Mouse (Mus musculus) brown adipose tissue, adult 24 weeks (tissue): ENCODE measurements around the gene Gsta1. TPM values are rescaled to one million over a fixed set of nuclear protein-coding genes. Genes with fewer than 3 reads are reported as not detected.
"Not testable (repeated sequence)": the region's sequence is repeated elsewhere in the genome, so short reads cannot be mapped to it uniquely, and the experiment has no call there.

Experiments used
- H3K27ac ChIP-seq: fragments of 200-500 bp; replicated peaks from 2 replicates; pipeline ENCODE4 v1.5.1; 2012; ENCODE audit warnings: low read depth, mild to moderate bottlenecking, low read length
- H3K4me1 ChIP-seq: fragments of 200-500 bp; 2 replicates; pipeline ENCODE4 v1.6.1; 2012; ENCODE audit warnings: low read length, mixed read lengths; ENCODE audit not compliant: control insufficient read depth, insufficient read depth, insufficient read length
- H3K4me3 ChIP-seq: fragments of 200-500 bp; 2 replicates; pipeline ENCODE4 v1.5.1; 2012; ENCODE audit warnings: low read depth, mild to moderate bottlenecking, low read length, moderate library complexity; ENCODE audit not compliant: insufficient read depth
- polyA plus RNA-seq: library from polyadenylated mRNA; stranded (reverse); fragments of >200 nt; gene quantifications from 2 replicates; pipeline ENCODE4 v1.2.4, GENCODE M21; 2012; ENCODE audit not compliant: missing spikeins, insufficient read depth, insufficient read length

Gsta1 gene
- not detected in 2 replicates for polyA plus RNA-seq

DNA sequence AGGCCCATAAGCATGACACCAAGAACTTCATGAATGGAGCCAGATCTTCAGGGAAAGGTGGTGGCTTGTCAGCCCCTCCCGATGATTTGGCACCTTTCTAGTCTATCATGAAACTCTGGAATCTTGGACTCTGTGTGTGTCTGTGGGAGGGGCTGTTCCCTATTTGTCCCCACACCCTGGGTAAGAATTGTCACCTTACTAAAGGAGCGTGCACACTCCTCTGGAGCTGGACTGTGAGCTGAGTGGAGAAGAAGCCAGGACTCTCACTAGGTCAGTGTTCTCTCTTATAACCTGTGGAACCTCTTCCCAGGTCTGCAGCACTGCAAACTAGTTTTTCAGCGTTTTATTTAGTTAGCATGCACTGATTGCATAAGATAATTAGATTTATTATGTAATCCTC, at the start of gene Gsta1:
Gene Gsta1, plus strand, starts transcription at position 196 of the 400 bp plus-strand sequence.
- H3K4me3 ChIP-seq, H3K4me1 ChIP-seq, H3K27ac ChIP-seq: not testable (repeated sequence)

DNA sequence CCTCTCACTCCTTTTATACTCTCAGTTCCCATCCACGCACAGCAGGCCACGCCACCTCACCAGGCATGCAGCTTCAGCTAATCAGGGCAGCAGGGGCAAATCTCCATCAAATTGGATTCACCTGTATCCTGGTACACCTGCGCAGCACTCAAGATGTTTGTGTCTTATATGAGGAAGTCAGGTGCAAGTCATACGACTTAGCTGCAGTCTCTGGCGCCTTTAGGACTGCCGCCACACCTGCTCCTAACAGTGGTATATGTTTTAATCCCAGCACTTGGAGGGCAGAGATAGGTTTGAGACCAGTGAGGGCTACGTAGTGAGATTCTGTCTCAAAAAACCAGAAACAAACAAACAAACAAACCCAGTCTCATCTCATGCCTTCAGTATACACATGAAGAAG, 48.0 kb upstream of the Gsta1 start, which contains the start of gene Gsta4:
Gene Gsta4, plus strand, starts transcription at position 301 of the 400 bp plus-strand sequence.
- H3K4me1 ChIP-seq, H3K27ac ChIP-seq, H3K4me3 ChIP-seq: not testable (repeated sequence)

DNA sequence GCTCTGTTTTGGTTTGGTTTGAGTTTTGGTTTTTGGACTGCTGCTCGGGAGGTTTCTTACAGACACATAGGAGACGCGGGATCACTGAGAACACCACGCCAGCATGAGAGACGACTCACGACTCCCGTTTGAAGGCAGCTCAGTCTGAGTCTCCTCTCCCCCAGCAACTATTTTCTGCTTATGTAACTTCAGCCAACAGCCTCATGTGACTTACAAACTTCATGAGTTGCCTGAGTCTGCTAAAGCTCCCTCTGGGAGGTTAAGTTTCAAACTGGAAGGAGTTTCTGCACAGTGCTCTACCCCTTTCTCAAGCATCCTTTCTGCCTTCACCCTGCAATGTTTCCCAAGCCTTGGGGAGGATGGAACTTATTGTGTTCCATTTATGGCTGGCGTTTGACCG, 44.8 kb upstream of the Gsta1 start:
- Histone ChIP-seq H3K4me3 (no peak overlapping the region; the same call in 1 of the 2 replicates), H3K4me1 (no peaks in the 10 kb centered on the region), H3K27ac (peak overlapping the region; percentile 59; the same call in 1 of the 2 replicates)

DNA sequence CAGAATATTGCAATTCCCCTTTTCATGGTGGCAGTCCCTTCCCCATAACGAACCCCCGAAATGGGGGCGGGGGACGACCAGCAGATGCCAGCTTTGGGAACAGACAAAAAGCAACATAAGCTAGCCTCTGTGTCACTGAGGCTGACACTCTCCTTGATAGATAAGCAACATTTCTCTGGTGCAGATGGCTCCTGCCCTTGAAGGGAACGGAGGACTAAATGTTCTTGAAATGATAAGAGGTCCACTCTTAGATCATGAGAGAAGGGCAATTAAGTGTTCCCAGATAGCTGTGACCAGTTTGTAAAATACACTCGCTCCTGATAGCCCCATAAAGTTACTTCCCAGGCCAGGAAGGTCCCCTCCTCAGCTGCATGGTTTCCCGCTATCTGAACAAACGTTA, 41.5 kb upstream of the Gsta1 start:
- H3K4me1 ChIP-seq = no peaks in the 10 kb centered on the region; the same call in 1 of the 2 replicates
- no peak overlapping the region for H3K4me3 ChIP-seq
- H3K27ac ChIP-seq = no peak overlapping the region

DNA sequence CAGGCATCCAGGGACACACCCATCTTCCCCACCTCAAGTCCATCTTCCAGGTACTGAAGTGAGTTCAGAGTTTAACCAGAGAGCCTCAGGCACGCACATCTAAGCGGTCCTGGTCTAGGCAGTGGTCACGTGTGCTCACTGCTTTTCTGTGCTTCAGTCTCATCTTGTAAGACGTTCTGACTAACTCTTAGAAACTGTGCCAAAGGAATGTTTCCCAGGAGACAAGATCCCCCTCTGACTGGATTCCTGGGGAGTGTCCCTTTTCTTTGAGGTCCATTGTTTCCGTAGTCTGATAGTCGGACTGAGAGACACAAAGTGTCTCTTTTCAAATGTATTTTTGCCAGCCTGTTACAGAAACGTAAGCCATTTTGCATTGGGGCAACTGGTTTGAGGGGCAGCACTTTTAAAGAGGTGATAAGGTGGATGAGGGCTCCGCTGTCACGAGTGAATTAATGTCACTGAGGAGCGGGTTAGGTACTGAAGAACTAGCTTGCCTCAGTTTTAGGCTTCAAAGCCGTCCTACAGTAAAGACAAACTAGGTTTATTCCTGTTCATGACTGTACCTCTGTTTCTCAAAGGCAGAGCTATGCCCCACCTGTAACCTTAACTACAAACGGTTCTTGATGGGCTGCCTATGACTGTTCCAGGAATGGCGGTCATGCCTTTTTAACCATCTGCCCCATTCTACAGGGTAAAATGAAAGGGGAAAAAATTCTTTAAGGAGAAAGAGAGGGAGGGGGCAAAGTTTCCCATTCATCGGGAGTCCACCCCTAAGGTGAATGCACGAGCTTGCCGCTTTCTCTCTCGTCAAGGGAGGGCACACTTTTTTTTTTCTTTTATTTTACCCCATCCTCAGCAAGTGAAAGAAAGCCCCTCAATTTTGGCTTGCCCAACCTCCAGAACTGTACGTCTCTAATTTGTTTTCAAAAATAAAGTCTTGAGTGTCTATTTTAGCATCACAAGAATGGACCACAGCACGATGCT, 39.5 kb upstream of the Gsta1 start:
- Histone ChIP-seq H3K27ac (no peak overlapping the region), H3K4me3 (peak overlapping the region; percentile 52; the same call in 1 of the 2 replicates), H3K4me1 (no peaks in the 10 kb centered on the region; the same call in 1 of the 2 replicates)

DNA sequence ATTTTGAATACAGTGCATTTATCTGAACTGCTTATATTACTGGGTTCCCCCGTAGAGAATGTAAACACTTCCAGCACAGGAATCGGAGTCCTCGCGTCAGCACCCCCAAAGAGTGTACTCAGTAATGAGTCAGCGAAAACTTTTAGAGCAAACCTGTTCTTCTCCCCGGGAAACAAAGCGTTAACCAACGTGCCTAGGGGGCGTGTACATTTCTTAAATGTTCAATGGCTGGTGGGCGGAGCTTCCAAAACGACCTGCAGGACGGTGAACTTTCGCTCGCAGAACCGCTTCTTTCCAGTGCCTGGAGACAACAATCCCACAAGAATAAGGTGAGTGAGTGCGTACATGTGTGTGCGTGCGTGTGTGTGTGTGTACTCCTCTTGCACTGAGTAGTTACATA, 38.7 kb upstream of the Gsta1 start:
- H3K27ac ChIP-seq = no peak overlapping the region

DNA sequence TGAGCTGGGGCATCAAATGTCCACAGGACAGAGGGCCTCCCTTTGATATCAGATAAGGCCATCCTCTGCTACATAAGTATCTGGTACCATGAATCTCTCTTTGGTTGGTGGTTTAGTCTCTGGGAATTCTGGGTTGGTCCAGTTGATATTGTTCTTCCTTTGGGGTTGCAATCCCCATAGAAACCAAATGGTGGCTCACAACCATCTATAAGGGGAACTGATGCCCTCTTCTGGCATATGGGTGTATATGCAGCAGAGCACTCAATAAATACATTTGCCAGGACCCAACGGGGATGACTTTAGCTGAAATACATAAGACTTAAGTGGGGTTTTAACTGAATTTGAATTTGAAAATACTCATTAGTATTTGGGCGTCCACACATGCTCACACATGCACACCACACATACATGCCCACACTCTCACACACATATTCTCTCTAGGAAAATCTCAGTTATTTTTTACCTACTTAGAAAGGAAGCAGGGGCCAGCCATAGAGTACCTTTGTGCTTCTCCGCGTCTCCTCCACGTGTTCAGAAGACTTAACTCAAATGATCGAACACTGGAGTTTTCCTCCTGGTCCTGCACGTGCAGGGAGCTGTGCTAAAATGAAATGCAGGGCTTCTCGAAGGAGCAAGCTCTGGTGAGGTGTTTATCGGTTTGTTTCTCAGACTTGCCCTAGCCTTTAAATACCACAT, 36.4 kb upstream of the Gsta1 start:
- no peak overlapping the region for H3K27ac ChIP-seq
- H3K4me1 ChIP-seq = no peaks in the 10 kb centered on the region; the same call in 1 of the 2 replicates
- H3K4me3 ChIP-seq = no peak overlapping the region

More for the DNA sequence above, 38.7 kb upstream of the Gsta1 start:
- Histone ChIP-seq H3K4me3 (peak overlapping the region; percentile 52), H3K4me1 (no peaks in the 10 kb centered on the region; the same call in 1 of the 2 replicates)

DNA sequence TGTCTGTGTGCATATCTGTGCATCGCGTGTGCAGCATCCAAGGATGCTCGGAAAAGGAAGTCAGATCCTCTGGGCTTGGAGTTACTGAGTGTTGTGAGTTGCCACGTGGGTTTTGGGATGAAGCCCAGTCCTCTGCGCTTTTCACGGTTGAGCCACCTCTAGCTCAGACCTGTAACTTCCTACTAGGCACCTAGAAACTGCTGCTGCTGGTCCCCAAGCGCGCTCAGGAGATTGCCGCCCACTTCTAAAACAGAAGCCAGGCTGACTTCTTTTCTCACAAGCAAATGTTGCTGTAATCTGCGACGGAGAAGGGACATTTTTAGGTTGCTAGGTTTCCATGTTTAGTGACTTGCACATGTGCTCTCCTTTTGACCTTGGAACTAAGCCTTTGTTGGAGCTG, 35.4 kb upstream of the Gsta1 start:
- Histone ChIP-seq H3K27ac (no peak overlapping the region), H3K4me1 (no peaks in the 10 kb centered on the region; the same call in 1 of the 2 replicates), H3K4me3 (no peak overlapping the region)

DNA sequence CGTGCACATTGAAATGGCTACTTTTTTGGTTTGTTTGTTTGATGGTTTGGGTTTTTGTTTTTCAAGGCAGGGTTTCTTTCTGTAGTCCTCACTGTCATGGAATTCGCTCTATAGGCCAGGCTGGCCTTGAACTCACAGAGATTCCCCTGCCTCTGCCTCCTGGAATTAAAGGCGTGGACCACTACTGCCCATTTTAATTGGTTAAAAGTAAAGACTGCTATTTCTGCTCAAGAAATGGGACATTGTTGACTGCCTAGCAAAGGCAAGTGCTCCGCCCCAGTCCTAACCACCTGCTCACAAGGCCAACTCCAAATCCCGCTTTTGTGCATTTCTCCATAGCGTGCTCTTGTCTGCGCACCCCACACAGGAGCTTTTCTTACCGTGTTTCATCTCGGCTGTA, 32.7 kb upstream of the Gsta1 start:
- H3K4me3 ChIP-seq = no peak overlapping the region
- no peak overlapping the region for H3K27ac ChIP-seq
- H3K4me1 ChIP-seq = no peaks in the 10 kb centered on the region

DNA sequence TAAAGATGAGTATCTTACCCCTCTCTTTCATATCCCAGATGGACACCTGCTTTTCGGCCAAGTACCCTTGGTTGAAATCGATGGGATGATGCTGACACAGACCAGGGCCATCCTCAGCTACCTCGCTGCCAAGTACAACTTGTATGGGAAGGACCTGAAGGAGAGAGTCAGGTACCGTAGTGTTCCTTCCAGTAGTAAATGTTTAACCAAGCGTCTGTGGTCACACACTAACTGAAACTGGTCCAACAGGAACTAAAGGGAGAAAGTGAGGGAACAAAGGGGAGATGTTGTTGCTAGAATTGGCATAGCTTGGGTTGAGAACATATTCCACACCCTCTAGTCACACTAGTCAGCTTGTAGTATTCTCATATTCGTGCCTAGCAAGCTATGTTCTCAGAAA, 26.3 kb upstream of the Gsta1 start:
- Histone ChIP-seq H3K4me1 (no peaks in the 10 kb centered on the region), H3K27ac (no peak overlapping the region), H3K4me3 (no peak overlapping the region)

DNA sequence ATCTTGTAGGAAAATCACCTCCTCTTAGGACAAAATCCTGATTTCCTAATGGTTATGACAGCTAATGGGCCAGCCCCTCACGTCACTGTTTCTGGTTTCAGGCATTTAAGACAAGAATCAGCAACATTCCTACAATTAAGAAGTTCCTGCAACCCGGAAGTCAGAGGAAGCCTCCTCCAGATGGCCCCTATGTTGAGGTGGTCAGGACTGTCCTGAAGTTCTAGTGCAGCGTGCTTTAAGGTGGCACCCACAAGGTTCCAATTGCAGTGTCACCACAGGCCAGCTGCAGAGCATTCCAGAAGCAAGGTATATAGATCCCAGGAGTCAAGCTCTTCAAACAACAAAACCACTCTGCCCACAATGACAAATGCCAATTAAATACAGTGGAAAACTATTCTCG, 21.5 kb upstream of the Gsta1 start:
- Histone ChIP-seq H3K4me3 (no peak overlapping the region), H3K27ac (no peak overlapping the region), H3K4me1 (peaks cover 6% of the 10 kb centered on the region; the same call in 1 of the 2 replicates)

DNA sequence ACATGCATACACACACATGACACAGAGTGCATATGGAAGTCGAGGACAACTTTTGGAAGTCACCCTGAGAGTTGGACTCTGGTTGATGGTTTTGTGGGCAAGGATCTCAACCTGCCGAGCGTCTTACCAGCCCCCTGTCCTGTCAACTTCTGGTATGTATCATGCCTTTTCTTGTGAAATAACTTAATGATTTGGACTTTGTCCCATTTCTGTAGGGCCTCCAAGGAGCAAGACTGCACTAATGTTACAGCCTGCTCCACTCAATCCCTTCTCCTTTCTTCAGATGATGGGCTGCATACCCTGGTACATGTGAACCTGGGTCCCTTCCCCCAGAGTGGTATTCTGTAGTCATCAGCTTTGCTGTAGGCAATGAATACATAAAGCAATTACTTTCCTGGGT, 20.4 kb upstream of the Gsta1 start:
- Histone ChIP-seq H3K27ac (no peak overlapping the region), H3K4me3 (no peak overlapping the region), H3K4me1 (peaks cover 6% of the 10 kb centered on the region; the same call in 1 of the 2 replicates)

DNA sequence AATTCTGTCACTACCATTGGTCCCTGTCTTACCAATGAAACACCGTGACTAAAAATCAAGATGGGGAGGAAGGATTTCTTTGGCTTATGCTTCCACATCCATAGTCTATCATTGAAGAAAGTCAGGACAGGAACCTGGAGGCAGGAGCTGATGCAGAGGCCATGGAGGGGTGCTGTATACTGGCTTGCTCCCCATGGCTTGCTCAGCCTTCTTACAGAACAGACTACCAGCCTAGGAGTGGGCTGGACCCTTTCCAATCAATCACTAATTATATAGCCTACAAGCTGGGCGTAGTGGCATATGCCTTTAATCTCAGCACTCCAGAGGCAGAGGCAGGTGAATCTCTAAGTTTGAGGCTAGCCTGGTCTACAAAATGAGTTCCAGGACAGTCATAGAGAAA, 19.6 kb upstream of the Gsta1 start:
- H3K4me3 ChIP-seq = no peak overlapping the region
- no peak overlapping the region for H3K27ac ChIP-seq

DNA sequence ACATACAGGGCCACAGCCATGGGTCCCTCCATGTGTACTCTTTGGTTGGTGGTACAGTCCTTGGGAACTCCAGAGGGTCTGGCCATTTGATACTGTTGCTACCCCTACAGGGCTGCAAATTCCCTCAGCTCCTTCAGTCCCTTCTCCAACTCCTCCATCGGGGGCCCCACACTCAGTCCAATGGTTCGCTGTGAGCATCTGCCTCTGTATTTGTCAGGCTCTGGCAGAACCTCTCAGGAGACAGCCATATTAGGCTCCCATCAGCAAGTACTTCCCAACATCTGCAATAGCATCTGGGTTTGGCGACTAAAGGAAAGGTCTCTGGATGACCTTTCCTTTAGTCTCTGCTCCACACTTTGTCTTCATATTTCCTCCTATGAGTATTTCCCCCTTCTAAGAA, 18.9 kb upstream of the Gsta1 start:
- Histone ChIP-seq H3K4me3 (no peak overlapping the region), H3K4me1 (peaks cover 6% of the 10 kb centered on the region; the same call in 1 of the 2 replicates), H3K27ac (no peak overlapping the region)

More for the DNA sequence above, 19.6 kb upstream of the Gsta1 start:
- peaks cover 6% of the 10 kb centered on the region; the same call in 1 of the 2 replicates for H3K4me1 ChIP-seq
